Mouse (Mus musculus) embryonic facial prominence, embryonic 14.5 days (tissue): ENCODE data around the gene Arl5a. TPM values are rescaled to one million over a fixed set of nuclear protein-coding genes. Genes with fewer than 3 reads are reported as not detected.

Source experiments
- ATAC-seq: fragments of 200-750 bp; cut with Nextera tagmentation; 2 replicates; pipeline ENCODE4 v1.8.0; 2017; ENCODE audit warnings: low read depth, moderate number of reproducible peaks, moderate TSS enrichment
- DNase-seq: peaks from one replicate; pipeline ENCODE4 v3.0.0-alpha.2; 2015; ENCODE audit warnings: low spot score
- H3K27ac ChIP-seq: fragments of 300-500 bp; sonication (generic); replicated peaks from 2 replicates; pipeline ENCODE4 v1.5.1; 2014; ENCODE audit warnings: low read depth, mild to moderate bottlenecking, low read length, moderate library complexity
- H3K27me3 ChIP-seq: fragments of 300-500 bp; sonication (generic); replicated peaks from 2 replicates; pipeline ENCODE4 v1.6.1; 2014; ENCODE audit warnings: low read length; ENCODE audit not compliant: control insufficient read depth, insufficient read depth
- H3K36me3 ChIP-seq: fragments of 300-500 bp; sonication (generic); 2 replicates; pipeline ENCODE4 v1.6.1; 2014; ENCODE audit warnings: low read length, mixed read lengths; ENCODE audit not compliant: control insufficient read depth, insufficient read depth
- H3K4me1 ChIP-seq: fragments of 300-500 bp; sonication (generic); 2 replicates; pipeline ENCODE4 v1.6.1; 2014; ENCODE audit warnings: antibody characterized with exemption, low read length; ENCODE audit not compliant: control insufficient read depth, insufficient read depth
- H3K4me2 ChIP-seq: fragments of 300-500 bp; sonication (generic); 2 replicates; pipeline ENCODE4 v1.6.1; 2014; ENCODE audit warnings: low read depth, mild to moderate bottlenecking, low read length, moderate library complexity, mixed read lengths
- H3K4me3 ChIP-seq: fragments of 300-500 bp; sonication (generic); 2 replicates; pipeline ENCODE4 v1.5.1; 2014; ENCODE audit warnings: low read depth, mild to moderate bottlenecking, low read length
- H3K9ac ChIP-seq: fragments of 300-500 bp; sonication (generic); 2 replicates; pipeline ENCODE4 v1.6.1; 2014; ENCODE audit warnings: low read depth, mild to moderate bottlenecking, low read length, moderate library complexity, mixed read lengths
- H3K9me3 ChIP-seq: fragments of 300-500 bp; sonication (generic); 2 replicates; pipeline ENCODE4 v1.6.1; 2016; ENCODE audit warnings: low read length; ENCODE audit not compliant: control insufficient read depth
- WGBS: fragments of 180-500 bp; shearing (Covaris S2); extraction: QIAGEN DNeasy Blood & Tissue Kit; methylation state at CpG from one replicate; pipeline ENCODE4 v1.1.7; 2014; 5-methylcytosine and 5-hydroxymethylcytosine counted together
- polyA plus RNA-seq: library from polyadenylated mRNA; unstranded; fragments of >200 nt; fragmentation: Nextera tagmentation; extraction: Ambion mirVana; gene quantifications from 2 replicates; pipeline ENCODE4 v1.2.1, GENCODE M21; 2014

Gene Arl5a
- polyA plus RNA-seq, 1 experiment from 2014 or later, result 66.8 TPM

DNA sequence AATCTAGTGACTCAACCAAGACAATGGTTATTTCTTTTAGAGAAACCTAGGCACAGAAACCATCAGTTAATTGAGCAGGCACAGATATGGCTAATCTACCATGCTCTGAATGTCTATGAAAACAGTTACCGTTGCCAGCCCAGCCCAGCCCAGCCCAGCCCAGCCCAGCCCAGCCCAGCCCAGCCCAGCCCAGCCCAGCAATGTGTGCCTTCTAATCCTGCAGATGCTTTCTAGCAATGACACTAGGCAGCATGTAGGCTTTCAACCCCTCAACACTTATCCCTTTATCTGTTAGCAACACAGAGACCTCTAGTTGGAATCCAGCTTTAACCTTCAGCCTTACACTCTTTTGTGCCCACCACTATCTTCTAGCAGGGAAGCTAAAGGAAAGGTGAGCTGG lies 24.2 kb upstream of the Arl5a start:
- no peaks in the 10 kb centered on the region for H3K27me3 ChIP-seq
- H3K9ac ChIP-seq, result no peak overlapping the region
- no peaks in the 10 kb centered on the region for H3K9me3 ChIP-seq
- H3K4me3 ChIP-seq, result no peak overlapping the region
- DNase-seq, result no peak
- H3K4me2 ChIP-seq, result no peak overlapping the region
- no peaks in the 10 kb centered on the region for H3K4me1 ChIP-seq
- H3K27ac ChIP-seq, result no peak overlapping the region
- H3K36me3 ChIP-seq, result no peaks in the 10 kb centered on the region
- no peak for ATAC-seq
- WGBS, result 38% methylated on average over 1 of the region's 1 CpGs

DNA sequence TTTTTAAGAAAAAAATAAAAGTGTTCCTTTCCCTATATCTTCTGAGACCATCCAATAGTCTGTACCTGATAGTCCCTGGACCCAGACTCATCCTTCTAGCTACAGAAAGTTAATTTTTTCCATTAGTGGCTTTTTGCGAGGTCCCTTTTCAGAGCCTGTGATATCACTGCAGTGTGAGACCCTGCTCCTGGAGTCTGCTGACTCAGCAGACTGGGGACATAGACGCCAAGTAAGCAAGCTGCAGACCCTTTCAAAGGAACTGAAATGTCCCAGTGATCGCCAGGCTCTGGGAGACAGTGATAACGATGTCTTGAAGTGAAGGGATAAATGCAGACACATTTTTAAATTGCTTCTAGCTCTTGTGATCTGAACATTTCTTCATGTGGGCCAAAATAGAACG lies 21.9 kb upstream of the Arl5a start:
- 77% methylated on average over 5 of the region's 5 CpGs for WGBS
- H3K4me2 ChIP-seq, result no peak overlapping the region
- no peak overlapping the region for H3K4me3 ChIP-seq
- H3K4me1 ChIP-seq, result no peaks in the 10 kb centered on the region
- DNase-seq (no peak), ATAC-seq (no peak)
- no peaks in the 10 kb centered on the region for H3K27me3 ChIP-seq
- no peaks in the 10 kb centered on the region for H3K36me3 ChIP-seq
- H3K9me3 ChIP-seq, result no peaks in the 10 kb centered on the region
- H3K9ac ChIP-seq, result no peak overlapping the region
- H3K27ac ChIP-seq, result no peak overlapping the region

DNA sequence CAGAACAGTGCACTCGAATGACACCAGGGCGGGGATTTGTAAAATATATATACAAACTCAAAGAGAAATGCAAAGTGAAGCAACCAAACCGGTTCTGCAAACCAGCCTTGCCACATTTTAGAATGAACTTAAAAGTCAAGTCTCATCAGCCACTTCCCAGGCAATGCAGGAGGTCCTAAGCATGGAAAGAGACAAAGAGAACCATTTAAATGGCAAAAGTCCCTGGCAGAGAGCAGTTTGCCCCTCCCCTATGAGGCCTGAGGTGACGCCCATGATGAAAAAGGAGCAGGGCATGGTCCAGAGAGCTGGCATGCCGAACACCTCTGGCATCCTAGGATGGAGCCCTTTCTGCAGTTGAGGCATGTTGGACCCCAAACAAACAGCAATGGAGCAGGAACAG lies 17.4 kb upstream of the Arl5a start:
- DNase-seq (peak; percentile 86), ATAC-seq (peak; percentile 44; the same call in 1 of the 2 replicates)
- no peak overlapping the region for H3K9ac ChIP-seq
- no peaks in the 10 kb centered on the region for H3K9me3 ChIP-seq
- 33% methylated on average over 5 of the region's 5 CpGs for WGBS
- H3K36me3 ChIP-seq, result no peaks in the 10 kb centered on the region
- no peak overlapping the region for H3K27ac ChIP-seq
- H3K4me2 ChIP-seq, result no peak overlapping the region
- H3K4me1 ChIP-seq, result no peaks in the 10 kb centered on the region
- no peaks in the 10 kb centered on the region for H3K27me3 ChIP-seq
- H3K4me3 ChIP-seq, result no peak overlapping the region

DNA sequence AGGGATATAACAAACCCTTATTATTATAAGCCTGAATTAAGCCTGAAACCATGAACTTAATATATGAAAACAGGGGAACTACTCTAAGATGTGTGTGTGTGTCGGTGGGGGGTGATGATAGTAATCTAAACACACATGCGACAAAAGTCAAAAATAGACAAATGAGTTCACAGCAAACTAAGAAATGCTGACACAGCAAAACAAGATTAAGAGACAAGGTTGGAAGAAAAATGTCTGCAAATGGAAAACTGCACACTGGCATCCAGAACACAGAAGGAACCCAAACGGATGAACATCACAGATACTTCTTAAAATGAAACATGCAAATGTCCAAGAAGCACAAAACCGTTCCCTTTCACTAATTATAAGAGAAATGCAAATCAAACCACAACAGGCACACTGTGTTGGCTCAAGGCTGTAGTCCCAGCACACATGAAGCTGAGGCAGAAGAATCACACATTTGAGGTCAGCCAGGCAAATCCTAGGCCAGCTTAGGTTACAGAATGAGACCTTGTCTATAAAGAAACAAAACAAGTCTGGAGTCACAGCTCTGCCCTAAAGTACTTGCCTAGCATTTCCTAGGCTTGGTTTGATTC lies 15.8 kb upstream of the Arl5a start:
- Histone ChIP-seq H3K36me3 (no peaks in the 10 kb centered on the region), H3K4me2 (no peak overlapping the region), H3K9me3 (no peaks in the 10 kb centered on the region), H3K4me3 (no peak overlapping the region), H3K4me1 (no peaks in the 10 kb centered on the region), H3K27ac (no peak overlapping the region), H3K27me3 (no peaks in the 10 kb centered on the region), H3K9ac (no peak overlapping the region)
- WGBS, result 70% methylated on average over 4 of the region's 4 CpGs
- no peak for ATAC-seq
- DNase-seq, result no peak

DNA sequence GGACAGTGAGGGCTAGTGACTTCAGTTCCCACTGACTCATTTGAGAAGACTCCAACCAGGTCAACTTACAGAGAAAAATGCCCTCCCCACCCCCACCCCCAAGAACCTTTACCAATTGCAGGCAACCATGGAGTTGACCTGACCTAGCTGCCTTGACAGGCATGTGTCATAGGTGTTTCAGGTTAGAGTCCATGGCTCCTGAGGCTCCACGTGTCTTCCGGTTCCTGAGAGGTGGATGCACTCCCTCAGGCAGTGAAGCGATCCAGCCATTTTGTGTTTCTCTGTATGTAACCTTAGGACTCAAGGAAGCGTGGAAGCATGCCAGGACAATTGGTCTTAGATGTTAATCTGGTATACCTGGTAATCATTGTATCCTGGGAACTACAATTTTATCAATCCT lies 13.7 kb upstream of the Arl5a start:
- peaks cover 2% of the 10 kb centered on the region for H3K4me1 ChIP-seq
- H3K27me3 ChIP-seq, result no peaks in the 10 kb centered on the region
- no peak overlapping the region for H3K27ac ChIP-seq
- no peak for DNase-seq
- ATAC-seq, result 0 out of 2 replicates have a peak, but pooled peaks have one; percentile 32
- no peaks in the 10 kb centered on the region for H3K9me3 ChIP-seq
- H3K36me3 ChIP-seq, result no peaks in the 10 kb centered on the region
- no peak overlapping the region for H3K4me2 ChIP-seq
- no peak overlapping the region for H3K4me3 ChIP-seq
- 90% methylated on average over 4 of the region's 4 CpGs for WGBS
- no peak overlapping the region for H3K9ac ChIP-seq

DNA sequence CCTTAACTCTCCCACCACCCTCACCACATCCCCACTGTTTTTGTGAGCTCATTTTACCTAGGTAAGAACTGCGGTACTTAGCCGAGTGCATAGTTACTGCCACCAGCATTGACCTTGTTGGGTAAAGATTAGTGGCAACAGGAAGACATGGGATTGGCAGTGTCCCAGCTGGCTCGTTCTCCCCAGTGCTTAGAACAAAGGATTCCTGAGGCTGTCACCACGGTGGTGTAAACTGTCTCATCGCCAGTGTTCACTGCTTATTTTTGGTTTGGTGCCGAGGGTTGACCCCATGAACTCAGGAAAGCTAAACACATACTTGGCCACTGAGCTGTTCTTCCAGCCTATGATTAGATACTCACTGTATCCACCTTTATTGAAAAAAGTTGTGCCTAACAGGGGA lies 13.3 kb upstream of the Arl5a start:
- Histone ChIP-seq H3K36me3 (no peaks in the 10 kb centered on the region), H3K27ac (no peak overlapping the region), H3K4me1 (peaks cover 4% of the 10 kb centered on the region), H3K4me3 (no peak overlapping the region), H3K9me3 (no peaks in the 10 kb centered on the region), H3K4me2 (no peak overlapping the region), H3K9ac (no peak overlapping the region), H3K27me3 (no peaks in the 10 kb centered on the region)
- ATAC-seq (peak; percentile 62), DNase-seq (peak; percentile 76)
- 44% methylated on average over 6 of the region's 6 CpGs for WGBS

DNA sequence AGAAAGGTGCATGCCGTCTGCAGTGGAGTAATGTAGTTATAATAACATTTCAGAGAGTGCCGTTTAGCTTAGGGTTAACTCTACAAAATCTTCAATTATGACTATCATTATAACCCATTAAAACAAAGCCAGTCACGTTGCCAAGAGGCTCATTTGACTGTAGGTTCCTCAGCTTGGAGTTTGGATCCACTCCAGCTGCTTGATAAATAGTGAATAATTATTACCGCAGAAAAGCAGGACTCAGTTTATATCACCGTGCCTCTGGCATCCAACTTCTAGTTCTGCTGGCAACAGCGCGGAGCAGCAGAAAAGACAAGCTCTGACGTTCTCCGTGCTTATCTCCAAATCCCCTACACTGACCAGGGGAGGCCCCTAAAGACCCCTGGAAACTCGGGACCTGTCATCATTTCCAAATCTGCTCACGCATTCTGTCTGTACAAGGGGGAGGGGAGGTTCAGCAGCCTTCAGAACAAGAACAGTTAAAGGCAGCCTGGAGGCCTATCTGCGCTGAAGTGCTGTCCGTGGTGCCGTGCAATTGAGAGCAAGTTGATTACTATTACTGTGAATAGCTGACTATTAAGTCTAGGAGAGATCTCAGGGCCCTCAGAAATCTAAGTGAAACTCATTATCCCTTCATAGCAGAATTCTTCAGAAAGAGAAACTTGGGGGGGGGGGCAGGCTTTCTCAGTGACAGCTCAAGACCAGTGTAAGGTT lies 11.4 kb upstream of the Arl5a start:
- no peak overlapping the region for H3K27ac ChIP-seq
- ATAC-seq, result no peak

DNA sequence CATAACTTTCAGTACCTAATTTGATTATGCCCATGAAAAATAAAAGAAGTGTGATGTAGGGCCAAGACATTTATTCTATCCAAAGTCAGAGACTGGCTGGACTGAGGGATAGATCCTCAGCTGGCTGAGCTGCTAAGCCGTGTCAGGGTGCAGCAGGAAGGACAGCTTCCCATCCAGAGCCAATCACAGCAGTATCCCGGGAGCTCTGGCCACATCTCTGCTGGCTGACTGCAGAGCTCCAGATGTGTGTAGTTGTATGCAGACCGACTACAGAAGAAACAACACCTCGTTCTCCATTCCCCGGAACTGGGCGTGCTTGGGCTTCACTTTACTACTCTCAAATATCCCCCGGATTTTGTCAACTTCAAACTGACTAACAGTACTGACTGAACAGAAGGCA lies 8.7 kb upstream of the Arl5a start:
- no peak overlapping the region for H3K9ac ChIP-seq
- no peak overlapping the region for H3K4me3 ChIP-seq
- no peaks in the 10 kb centered on the region for H3K36me3 ChIP-seq
- DNase-seq, result peak; percentile 35
- H3K27ac ChIP-seq, result no peak overlapping the region
- no peak overlapping the region for H3K4me2 ChIP-seq
- no peaks in the 10 kb centered on the region for H3K27me3 ChIP-seq
- peaks cover 4% of the 10 kb centered on the region for H3K4me1 ChIP-seq
- no peaks in the 10 kb centered on the region for H3K9me3 ChIP-seq
- WGBS, result 30% methylated on average over 7 of the region's 7 CpGs
- no peak for ATAC-seq

More for the DNA sequence above, 11.4 kb upstream of the Arl5a start:
- Histone ChIP-seq H3K4me1 (peaks cover 4% of the 10 kb centered on the region), H3K9ac (no peak overlapping the region), H3K4me2 (no peak overlapping the region), H3K36me3 (no peaks in the 10 kb centered on the region), H3K4me3 (no peak overlapping the region), H3K27me3 (no peaks in the 10 kb centered on the region), H3K9me3 (no peaks in the 10 kb centered on the region)
- 56% methylated on average over 14 of the region's 14 CpGs for WGBS
- no peak for DNase-seq

DNA sequence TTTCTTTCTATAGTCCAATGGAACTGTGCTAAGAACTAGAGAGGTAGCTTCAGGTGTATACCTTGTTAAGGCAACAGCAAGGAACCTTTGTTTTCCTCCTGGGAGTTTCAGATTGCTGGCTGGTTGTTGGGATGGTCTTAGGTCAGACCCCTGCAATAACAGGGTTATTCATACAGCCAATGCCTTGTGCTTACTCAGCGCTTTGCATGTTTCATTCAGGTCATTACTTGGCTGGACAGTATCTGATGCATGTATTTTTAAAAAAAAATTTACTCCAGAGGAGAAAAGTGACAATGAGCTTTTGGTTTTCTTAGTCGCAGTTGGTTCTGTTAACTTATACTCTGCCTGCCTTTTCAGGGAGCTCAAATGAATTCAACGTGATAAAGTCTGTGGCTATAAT lies 2.7 kb upstream of the Arl5a start:
- Histone ChIP-seq H3K4me3 (no peak overlapping the region), H3K9me3 (no peaks in the 10 kb centered on the region), H3K9ac (no peak overlapping the region), H3K27me3 (no peaks in the 10 kb centered on the region), H3K4me2 (no peak overlapping the region), H3K4me1 (peaks cover 19% of the 10 kb centered on the region; the same call in 1 of the 2 replicates), H3K27ac (no peak overlapping the region), H3K36me3 (no peaks in the 10 kb centered on the region)
- WGBS, result 69% methylated on average over 3 of the region's 3 CpGs
- no peak for ATAC-seq
- DNase-seq, result no peak
